Mouse (Mus musculus): Measurements from ENCODE around the gene Wdr1. TPM values are rescaled to one million over a fixed set of nuclear protein-coding genes. Genes with fewer than 3 reads are reported as not detected.

The Wdr1 gene
- total and polyA plus RNA-seq, 3 experiments: 65.8 to 155 (median 149) TPM

- DNase-seq: no peak
Measured at GRCm38 (mm10) chr5:38493890-38494289, 69.1 kb downstream of the Wdr1 start.

- DNase-seq: no peak
Measured at GRCm38 (mm10) chr5:38491763-38492162, 71.3 kb downstream of the Wdr1 start.

GRCm38 (mm10) chr5:38489739-38490138 is 73.3 kb downstream of the Wdr1 start:
- DNase-seq: no peak

GRCm38 (mm10) chr5:38488673-38489615 is 74.1 kb downstream of the Wdr1 start:
- DNase-seq: peak; percentile 38

- no peak for DNase-seq
Measured at GRCm38 (mm10) chr5:38488026-38488425, 75.0 kb downstream of the Wdr1 start.

- DNase-seq: no peak
Measured at GRCm38 (mm10) chr5:38487247-38487646, 75.8 kb downstream of the Wdr1 start.

GRCm38 (mm10) chr5:38485946-38486345 is 77.1 kb downstream of the Wdr1 start:
- DNase-seq: no peak

- no peak for DNase-seq
Measured at GRCm38 (mm10) chr5:38483518-38484110, 79.4 kb downstream of the Wdr1 start.

DNA sequence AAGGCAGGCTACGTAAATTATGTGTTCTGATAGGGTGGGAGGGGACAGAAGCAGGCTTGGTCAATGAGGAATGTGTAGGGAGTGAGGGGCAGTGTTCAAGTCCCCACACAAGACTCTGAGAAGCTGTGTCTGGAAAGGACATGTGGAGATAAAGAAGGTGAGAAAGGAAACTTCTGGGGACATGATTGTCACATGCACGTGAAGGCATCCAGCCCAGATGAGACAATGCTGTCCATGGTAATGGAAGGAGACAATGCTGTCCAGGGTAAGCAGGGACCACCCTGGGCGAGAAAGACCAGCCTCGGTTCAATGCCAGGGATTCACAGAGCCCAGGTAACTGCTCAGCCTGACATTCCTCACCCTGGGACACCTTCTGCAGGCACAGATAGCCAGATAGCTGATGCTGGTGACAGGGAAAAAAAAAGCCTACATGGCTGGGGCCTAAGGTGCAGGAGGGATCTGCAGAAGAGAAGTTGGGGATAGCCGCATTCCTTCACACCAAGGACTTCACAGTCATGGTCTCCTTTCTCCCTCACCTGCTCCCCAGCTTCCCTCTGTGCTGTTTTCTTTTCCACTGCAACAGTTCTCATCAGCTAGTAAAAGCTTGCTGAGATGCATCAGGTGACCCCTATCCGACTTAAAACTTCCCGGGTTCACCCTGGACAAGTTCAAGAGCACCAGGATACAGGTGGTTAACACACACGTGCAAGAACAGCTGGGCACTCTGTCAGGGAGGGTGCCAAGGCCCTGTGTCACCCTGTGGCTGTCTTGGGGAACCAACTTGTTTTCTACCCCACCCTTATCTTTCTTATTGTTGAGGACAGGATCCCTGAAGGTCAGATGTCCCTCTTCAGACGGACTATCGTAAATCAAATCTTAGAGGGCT is 82.0 kb downstream of the Wdr1 start:
- DNase-seq: no peak

- peak; percentile 91 for DNase-seq
Measured at GRCm38 (mm10) chr5:38479908-38480725, 82.9 kb downstream of the Wdr1 start.

- peak; percentile 26 for DNase-seq
Measured at GRCm38 (mm10) chr5:38479545-38479907, 83.5 kb downstream of the Wdr1 start.

DNA sequence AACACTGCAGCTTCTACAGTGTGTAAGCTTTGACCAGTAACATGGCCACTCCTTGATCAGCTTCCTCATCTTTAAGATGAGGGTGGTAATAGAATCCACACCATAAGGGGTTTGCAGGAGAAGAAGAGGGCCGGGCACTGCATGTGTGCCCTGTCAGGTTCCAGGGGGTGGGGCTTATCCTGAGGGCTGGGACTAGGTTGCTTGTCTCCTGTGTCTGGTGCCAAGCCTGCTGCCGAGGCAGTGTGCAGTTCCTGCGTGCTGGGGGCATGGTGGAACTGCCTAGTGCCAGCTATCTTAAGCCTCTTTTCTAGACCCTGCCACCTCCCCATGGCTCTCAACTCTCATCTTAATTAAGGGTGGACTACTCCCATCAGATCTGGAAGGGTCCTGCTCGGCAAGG is 84.0 kb downstream of the Wdr1 start:
- peak; percentile 49 for DNase-seq

DNA sequence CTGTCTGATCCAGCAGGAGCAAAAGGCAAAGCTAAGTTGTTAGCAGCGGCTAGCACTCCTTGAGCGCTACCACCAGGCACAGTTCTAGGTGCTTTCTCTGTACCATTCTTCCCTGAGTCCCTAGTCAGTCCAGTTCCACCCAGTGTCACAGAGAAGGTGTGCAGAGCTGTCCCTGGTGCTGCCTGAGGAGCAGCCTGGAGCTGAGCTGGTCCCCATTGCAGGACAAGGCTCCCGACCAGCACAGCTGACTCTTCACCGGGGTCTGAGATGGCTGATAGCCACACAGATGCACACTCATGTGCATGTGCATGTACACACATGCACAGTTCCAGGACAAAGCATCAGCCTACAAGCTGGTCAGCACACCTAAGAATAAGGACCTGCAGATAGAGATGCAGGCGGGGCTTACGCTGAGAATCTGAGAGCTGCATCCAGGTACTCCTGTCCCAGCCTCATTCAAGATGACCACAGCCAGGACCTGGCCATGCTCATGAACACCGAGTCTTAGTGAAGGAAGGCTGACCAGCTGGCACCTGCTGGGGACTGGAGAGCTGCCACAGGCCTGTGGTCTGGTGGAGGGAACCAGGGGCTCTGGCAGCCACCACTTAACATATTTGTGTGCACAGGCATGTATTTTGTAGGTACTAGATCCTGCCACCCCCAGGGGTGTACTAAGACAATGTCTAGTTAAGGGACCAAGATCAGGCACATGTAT is 85.1 kb downstream of the Wdr1 start:
- DNase-seq: no peak

- peak; percentile 42 for DNase-seq
Measured at GRCm38 (mm10) chr5:38476861-38477565, 86.0 kb downstream of the Wdr1 start.

Other genes with a start within 250 kb of the Wdr1 start
- not detected for gene Drd5, start 243.9 kb downstream of the Wdr1 start, total RNA-seq (2021)
- not detected in 2 replicates for gene Drd5, start 243.9 kb downstream of the Wdr1 start, polyA plus RNA-seq (2012; rRNA removed)
- gene Slc2a9, start 60.1 kb downstream of the Wdr1 start, total RNA-seq (2021): 1 to 10 TPM; 1.3 to 2.1 TPM
- gene Slc2a9, start 60.1 kb downstream of the Wdr1 start, polyA plus RNA-seq (2012; rRNA removed): 2.3 and 2.8 TPM in 2 replicates
- 1 to 10 TPM; 2.7 to 5.9 TPM for gene Zfp518b, start 121.6 kb upstream of the Wdr1 start, total RNA-seq (2021)
- 0.83 and 0.97 TPM in 2 replicates for gene Zfp518b, start 121.6 kb upstream of the Wdr1 start, polyA plus RNA-seq (2012; rRNA removed)